Mouse (Mus musculus): ENCODE data around the gene Ddx18. TPM values are rescaled to one million over a fixed set of nuclear protein-coding genes. Genes with fewer than 3 reads are reported as not detected.

Gene Ddx18
- total and polyA plus RNA-seq, 2 experiments from 2014 or later: 30.6 to 40.0 TPM

- ATAC-seq (peak; percentile 95), DNase-seq (peak; percentile 63)
- Histone ChIP-seq H3K36me3 (ENCODE audit: insufficient read depth) (no peaks in the 10 kb centered on the region), H3K4me3 (ENCODE audit: low read depth, low read length) (peak within 1 kb of the TSS; percentile 37), H3K9ac (peak within 1 kb of the TSS; percentile 28), H3K4me1 (ENCODE audit: insufficient read depth) (peaks cover 10% of the 10 kb centered on the region; the same call in 1 of the 2 replicates), H3K27ac (ENCODE audit: low read depth, low read length) (no peak within 1 kb of the TSS), H3K4me2 (ENCODE audit: low read depth) (peak within 1 kb of the TSS; percentile 57), H3K27me3 (ENCODE audit: insufficient read depth, low read length) (peaks cover 13% of the 10 kb centered on the region; the same call in 1 of the 2 replicates), H3K9me3 (ENCODE audit: low read length) (no peaks in the 10 kb centered on the region)
- TF ChIP-seq CTCF (IDR thresholded peaks at IDR 0.05; ENCODE audit: low read depth): no peak
- WGBS: 0% methylated on average over 11 of the region's 11 CpGs
Observed at GRCm38 (mm10) chr1:121528399-121528720, 39.4 kb downstream of the Ddx18 start, which contains the start of gene Htr5b. TSS of gene Htr5b (minus strand) at chr1:121528465.

DNA sequence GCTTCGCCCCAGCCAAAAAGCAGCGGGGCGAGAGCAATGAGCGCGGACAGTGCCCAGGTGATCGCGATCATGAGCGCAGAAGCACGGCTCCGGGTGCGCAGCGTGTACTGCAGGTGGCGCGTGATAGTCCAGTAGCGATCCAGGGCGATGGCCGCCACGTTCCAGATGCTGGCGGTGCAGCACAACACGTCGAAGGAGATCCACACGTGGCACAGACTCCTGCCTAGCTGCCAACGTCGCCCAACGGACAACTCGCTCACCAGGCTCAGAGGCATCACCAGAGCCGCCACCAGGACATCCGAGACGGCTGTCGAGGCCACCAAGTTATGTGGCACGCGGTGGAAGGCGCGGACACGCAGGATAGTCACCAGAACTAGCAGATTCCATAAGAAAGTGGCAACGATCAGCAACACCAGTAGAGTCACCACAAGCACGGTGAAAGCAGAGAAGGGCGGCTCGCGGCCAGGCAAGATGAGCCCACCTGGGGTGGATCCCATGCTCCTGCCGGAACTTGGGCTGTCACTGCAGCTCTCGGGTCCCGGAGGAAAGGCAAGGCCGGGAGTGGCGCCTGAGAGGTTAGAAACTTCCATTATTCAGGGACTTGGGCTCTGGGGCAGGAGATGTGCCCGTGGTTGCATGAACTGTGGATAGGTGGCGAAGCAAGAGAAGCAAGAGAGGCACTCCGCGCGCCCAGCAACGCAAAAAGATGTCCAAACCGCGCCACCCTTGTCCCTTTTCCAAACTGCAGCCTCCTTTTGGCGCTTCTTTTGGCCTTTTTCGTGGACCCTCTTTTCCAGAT lies 40.0 kb downstream of the Ddx18 start:
- DNase-seq: peak; percentile 5
- Histone ChIP-seq H3K9ac (peak overlapping the region; percentile 28), H3K4me2 (ENCODE audit: low read depth) (peak overlapping the region; percentile 57), H3K27me3 (ENCODE audit: insufficient read depth, low read length) (peaks cover 13% of the 10 kb centered on the region; the same call in 1 of the 2 replicates), H3K36me3 (ENCODE audit: insufficient read depth) (no peaks in the 10 kb centered on the region), H3K9me3 (ENCODE audit: low read length) (no peaks in the 10 kb centered on the region), H3K4me1 (ENCODE audit: insufficient read depth) (peaks cover 10% of the 10 kb centered on the region; the same call in 1 of the 2 replicates), H3K27ac (ENCODE audit: low read depth, low read length) (no peak overlapping the region), H3K4me3 (ENCODE audit: low read depth, low read length) (peak overlapping the region; percentile 37)
- TF ChIP-seq CTCF (IDR thresholded peaks at IDR 0.05; ENCODE audit: low read depth): peak; percentile 10
- ATAC-seq: peak; percentile 62
- WGBS: 12% methylated on average over 55 of the region's 55 CpGs

DNA sequence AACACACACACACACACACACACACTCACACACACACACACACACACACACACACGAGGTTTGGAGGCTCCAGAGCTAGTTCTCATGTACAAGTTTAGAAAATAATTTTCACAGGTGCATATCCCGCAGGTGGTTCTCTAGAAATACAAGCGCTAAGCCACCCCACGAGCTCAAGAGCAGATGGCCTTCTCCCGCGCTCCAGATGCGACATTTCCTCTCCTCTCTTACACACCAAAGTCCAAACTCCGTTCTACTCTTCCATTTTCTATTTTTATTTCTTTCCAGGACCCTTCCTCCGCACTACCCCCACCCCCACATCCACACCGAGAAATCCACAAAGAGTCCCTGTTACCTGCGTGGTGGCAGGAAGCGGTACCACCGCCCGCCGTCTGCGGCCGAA lies 40.7 kb downstream of the Ddx18 start:
- H3K4me2 ChIP-seq (ENCODE audit: low read depth): peak overlapping the region; percentile 57
- DNase-seq: no peak
- peak overlapping the region; percentile 37 for H3K4me3 ChIP-seq (ENCODE audit: low read depth, low read length)
- H3K9ac ChIP-seq: no peak overlapping the region
- no peak for ATAC-seq
- no peaks in the 10 kb centered on the region for H3K36me3 ChIP-seq (ENCODE audit: insufficient read depth)
- H3K9me3 ChIP-seq (ENCODE audit: low read length): no peaks in the 10 kb centered on the region
- peaks cover 10% of the 10 kb centered on the region; the same call in 1 of the 2 replicates for H3K4me1 ChIP-seq (ENCODE audit: insufficient read depth)
- no peak for TF ChIP-seq CTCF (IDR thresholded peaks at IDR 0.05; ENCODE audit: low read depth)
- 47% methylated on average over 17 of the region's 17 CpGs for WGBS
- H3K27ac ChIP-seq (ENCODE audit: low read depth, low read length): no peak overlapping the region
- peaks cover 13% of the 10 kb centered on the region; the same call in 1 of the 2 replicates for H3K27me3 ChIP-seq (ENCODE audit: insufficient read depth, low read length)

DNA sequence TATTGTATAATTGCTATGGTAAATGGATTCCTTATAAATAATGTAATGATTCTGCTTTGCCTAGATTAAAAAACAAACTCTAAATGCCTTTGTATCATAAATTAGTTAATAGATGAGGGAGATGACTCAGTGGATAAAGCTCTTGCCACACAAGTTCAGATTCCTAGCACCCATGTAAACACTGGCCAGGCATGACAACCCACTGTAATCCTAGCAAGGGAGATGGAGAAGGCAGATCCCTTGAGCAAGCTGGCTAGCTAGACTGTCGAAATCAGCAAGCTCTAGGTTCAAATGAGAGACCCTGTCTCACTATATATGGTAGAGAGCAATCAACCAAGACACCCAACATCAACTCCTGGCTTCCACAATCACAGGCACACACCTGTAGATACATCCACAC lies 49.2 kb downstream of the Ddx18 start:
- Histone ChIP-seq H3K9me3 (ENCODE audit: low read length) (no peaks in the 10 kb centered on the region), H3K4me3 (ENCODE audit: low read depth, low read length) (no peak overlapping the region), H3K9ac (no peak overlapping the region), H3K36me3 (ENCODE audit: insufficient read depth) (no peaks in the 10 kb centered on the region), H3K4me2 (ENCODE audit: low read depth) (no peak overlapping the region), H3K4me1 (ENCODE audit: insufficient read depth) (no peaks in the 10 kb centered on the region), H3K27ac (ENCODE audit: low read depth, low read length) (no peak overlapping the region), H3K27me3 (ENCODE audit: insufficient read depth, low read length) (no peaks in the 10 kb centered on the region)
- TF ChIP-seq CTCF (IDR thresholded peaks at IDR 0.05; ENCODE audit: low read depth): no peak
- ATAC-seq (no peak), DNase-seq (no peak)
- 69% methylated on average over 1 of the region's 1 CpGs for WGBS

- Histone ChIP-seq H3K4me1 (ENCODE audit: insufficient read depth) (no peaks in the 10 kb centered on the region), H3K27ac (ENCODE audit: low read depth, low read length) (no peak overlapping the region), H3K36me3 (ENCODE audit: insufficient read depth) (no peaks in the 10 kb centered on the region), H3K9me3 (ENCODE audit: low read length) (no peaks in the 10 kb centered on the region), H3K9ac (no peak overlapping the region), H3K4me3 (ENCODE audit: low read depth, low read length) (no peak overlapping the region), H3K27me3 (ENCODE audit: insufficient read depth, low read length) (no peaks in the 10 kb centered on the region), H3K4me2 (ENCODE audit: low read depth) (no peak overlapping the region)
- WGBS: 97% methylated on average over 2 of the region's 2 CpGs
- no peak for DNase-seq
- no peak for TF ChIP-seq CTCF (IDR thresholded peaks at IDR 0.05; ENCODE audit: low read depth)
- no peak for ATAC-seq
Observed at GRCm38 (mm10) chr1:121511966-121512365, 55.8 kb downstream of the Ddx18 start.

- Histone ChIP-seq H3K27ac (ENCODE audit: low read depth, low read length) (no peak overlapping the region), H3K9ac (no peak overlapping the region)
Observed at GRCm38 (mm10) chr1:121511186-121511585, 56.6 kb downstream of the Ddx18 start.

GRCm38 (mm10) chr1:121510420-121511140 lies 57.2 kb downstream of the Ddx18 start:
- Histone ChIP-seq H3K36me3 (ENCODE audit: insufficient read depth) (no peaks in the 10 kb centered on the region), H3K27ac (ENCODE audit: low read depth, low read length) (no peak overlapping the region), H3K4me1 (ENCODE audit: insufficient read depth) (no peaks in the 10 kb centered on the region), H3K27me3 (ENCODE audit: insufficient read depth, low read length) (no peaks in the 10 kb centered on the region), H3K4me2 (ENCODE audit: low read depth) (no peak overlapping the region), H3K9me3 (ENCODE audit: low read length) (no peaks in the 10 kb centered on the region), H3K4me3 (ENCODE audit: low read depth, low read length) (no peak overlapping the region), H3K9ac (no peak overlapping the region)
- DNase-seq (peak; percentile 24), ATAC-seq (peak; percentile 66; the same call in 1 of the 2 replicates)
- 69% methylated on average over 19 of the region's 19 CpGs for WGBS
- TF ChIP-seq CTCF (IDR thresholded peaks at IDR 0.05; ENCODE audit: low read depth): no peak

More at GRCm38 (mm10) chr1:121511186-121511585, 56.6 kb downstream of the Ddx18 start:
- ATAC-seq (no peak; the same call in 1 of the 2 replicates), DNase-seq (no peak)
- no peaks in the 10 kb centered on the region for H3K27me3 ChIP-seq (ENCODE audit: insufficient read depth, low read length)
- 0% methylated on average over 2 of the region's 2 CpGs for WGBS
- H3K4me2 ChIP-seq (ENCODE audit: low read depth): no peak overlapping the region
- no peaks in the 10 kb centered on the region for H3K9me3 ChIP-seq (ENCODE audit: low read length)
- no peak overlapping the region for H3K4me3 ChIP-seq (ENCODE audit: low read depth, low read length)
- H3K4me1 ChIP-seq (ENCODE audit: insufficient read depth): no peaks in the 10 kb centered on the region
- TF ChIP-seq CTCF (IDR thresholded peaks at IDR 0.05; ENCODE audit: low read depth): no peak
- H3K36me3 ChIP-seq (ENCODE audit: insufficient read depth): no peaks in the 10 kb centered on the region

Data from forebrain, postnatal 0 days (tissue).